ENCODE assay signal across 20 mouse cellular contexts in the genomic region with DNA sequence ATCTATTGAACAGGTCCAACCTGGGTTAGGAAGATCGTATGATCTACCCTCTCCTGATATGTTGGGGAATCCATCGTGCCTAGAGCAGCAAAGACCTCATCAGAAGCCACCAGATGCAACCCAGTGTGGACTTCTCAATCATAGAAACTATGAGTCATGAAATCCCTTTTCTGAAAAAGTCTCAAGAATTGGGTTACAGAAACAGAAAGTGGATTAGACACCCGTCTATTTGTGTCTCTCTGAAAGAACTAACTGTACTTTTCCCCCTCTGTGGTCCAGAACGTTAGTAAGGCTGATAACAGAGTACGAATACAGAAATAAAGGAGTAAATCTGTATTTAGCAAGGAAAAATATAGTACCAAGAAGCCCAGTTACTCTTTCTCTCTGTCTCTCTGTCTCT. TPM values are rescaled to one million over a fixed set of nuclear protein-coding genes. Genes with fewer than 3 reads are reported as not detected.
DNase-seq lines count a peak whose midpoint lies in the region; TF ChIP-seq lines count a peak whose summit lies in the region.
"Had no signal": no experiment of that assay in that cellular context is flagged by ENCODE, and none has a peak within 500 bp of the region (broad histone marks: within the 10 kb centered on the region; RNA-seq: fewer than 3 reads in every experiment).

No protein-coding gene starts in this region.

- TF ChIP-seq RAD21 in CH12.LX (IDR thresholded peaks at IDR 0.05; ENCODE audit: low read depth, low read length): no peak; the same call in 1 of the 2 replicates

- peak overlapping the region; percentile 9 for H3K4me2 ChIP-seq in CH12.LX (ENCODE audit: insufficient read depth, low read depth, poor library complexity, severe bottlenecking)
- H3K4me2 ChIP-seq: embryonic facial prominence, embryonic 15.5 days; heart, embryonic 13.5 days; intestine, embryonic 15.5 days had no signal

- DNase-seq in heart, adult 8-10 months (ENCODE audit: low spot score): peak; percentile 25
- DNase-seq in heart, adult 11 months: no peak
- DNase-seq in 3T3-L1 (ENCODE audit: low read depth, low spot score): peak; percentile 38
- peak; percentile 54 for DNase-seq in CH12.LX (ENCODE audit: extremely low read depth)
- peak; percentile 41 for DNase-seq in induced T-regulatory cell, adult 2 months (ENCODE audit: low read depth)
- DNase-seq in yolk sac, embryonic 10.5 days (ENCODE audit: low spot score): no peak
- DNase-seq in c-Kit-positive CD71-positive TER-119-positive erythroid progenitor cells, embryonic 14.5 days (ENCODE audit: low spot score): no peak
- DNase-seq in kidney, adult 2 months: no peak
- DNase-seq: cerebellum, adult 11 months; cerebellum, adult 8-10 months; cerebellum, postnatal 14 days; embryo, embryonic 11 days; gastrocnemius, postnatal 10 days; heart, postnatal 36 days had no signal

- no peaks in the 10 kb centered on the region for H3K36me3 ChIP-seq in CH12.LX (replicated peaks in 1 of 2; ENCODE audit: control insufficient read depth in 1 of 2, insufficient read depth in 1 of 2, low read length in 1 of 2)
- no peaks in the 10 kb centered on the region for H3K36me3 ChIP-seq in kidney, adult 2 months (ENCODE audit: control insufficient read depth, insufficient read depth, low read length)
- H3K36me3 ChIP-seq: embryonic facial prominence, embryonic 15.5 days; forebrain, embryonic 10.5 days; heart, embryonic 13.5 days; intestine, embryonic 15.5 days had no signal

- in situ Hi-C loops in CH12.LX (cut with MboI; ENCODE audit: low pct_ligation_motif_present, low pct_unique_long_range_greater_than_20kb, low sequenced_read_pairs): no loop called here

- no peaks in the 10 kb centered on the region for H3K27me3 ChIP-seq in CH12.LX (replicated peaks)
- H3K27me3 ChIP-seq in kidney, adult 2 months (replicated peaks; ENCODE audit: control insufficient read depth, insufficient read depth, low read length): no peaks in the 10 kb centered on the region
- H3K27me3 ChIP-seq: intestine, embryonic 15.5 days; Patski had no signal

- H3K9me3 ChIP-seq in CH12.LX (replicated peaks; ENCODE audit: low read length): peaks cover 2% of the 10 kb centered on the region
- H3K9me3 ChIP-seq: embryonic facial prominence, embryonic 15.5 days; forebrain, embryonic 10.5 days; heart, embryonic 13.5 days; intestine, embryonic 15.5 days had no signal

- peak; percentile 77 for TF ChIP-seq EP300 in CH12.LX (IDR thresholded peaks at IDR 0.05; ENCODE audit: low read length)

- peak overlapping the region; percentile 40; the same call in 1 of the 2 replicates for H3K9ac ChIP-seq in CH12.LX (ENCODE audit: insufficient read depth, low read depth)
- H3K9ac ChIP-seq: embryonic facial prominence, embryonic 15.5 days; heart, embryonic 13.5 days; intestine, embryonic 15.5 days had no signal

- H3K4me3 ChIP-seq in CH12.LX (replicated peaks in 1 of 3; ENCODE audit: low read depth in 2 of 3, low read length in 2 of 3, poor library complexity in 1 of 3): no peak overlapping the region
- H3K4me3 ChIP-seq in kidney, adult 2 months (ENCODE audit: insufficient read depth, low read depth, low read length): no peak overlapping the region
- H3K4me3 ChIP-seq: embryonic facial prominence, embryonic 15.5 days; erythroblast, embryonic 14.5 days; forebrain, embryonic 10.5 days; heart, embryonic 13.5 days; intestine, embryonic 15.5 days had no signal

- dilution Hi-C loops in CH12.LX (cut with MboI; ENCODE audit: extremely low pct_ligation_motif_present, extremely low pct_unique_long_range_greater_than_20kb, low sequenced_read_pairs): no loop called here

- H3K79me2 ChIP-seq in CH12.LX (replicated peaks; ENCODE audit: control insufficient read depth, extremely low read depth, insufficient read depth, poor library complexity, severe bottlenecking): no peaks in the 10 kb centered on the region

- no peak for TF ChIP-seq CTCF in CH12.LX (conservative IDR thresholded peaks at IDR 0.05 in 1 of 2, IDR thresholded peaks at IDR 0.05 in 1 of 2; ENCODE audit: low read depth in 2 of 2, low read length in 2 of 2)
- TF ChIP-seq CTCF in kidney, adult 2 months (conservative IDR thresholded peaks at IDR 0.05; ENCODE audit: insufficient read depth, insufficient read length, low read depth, low read length): no peak

- WGBS in kidney, adult 2 months: 69% methylated on average over 5 of the region's 5 CpGs

- no peak for TF ChIP-seq POLR2A in CH12.LX (IDR thresholded peaks at IDR 0.05; ENCODE audit: low read depth, low read length)
- no peak for TF ChIP-seq POLR2A in kidney, adult 2 months (IDR thresholded peaks at IDR 0.05; ENCODE audit: low read depth, low read length)

- peaks cover 2 to 15% of the 10 kb centered on the region in 2 experiments; a peak in 2 of 4 replicates for H3K4me1 ChIP-seq in CH12.LX (ENCODE audit: control insufficient read depth in 1 of 2, insufficient read depth in 2 of 2)
- H3K4me1 ChIP-seq in kidney, adult 2 months (ENCODE audit: control insufficient read depth, insufficient read depth, low read length): no peaks in the 10 kb centered on the region
- H3K4me1 ChIP-seq: heart, embryonic 13.5 days; intestine, embryonic 15.5 days had no signal

- no peak overlapping the region for H3K27ac ChIP-seq in CH12.LX (ENCODE audit: insufficient read depth, low read depth)
- H3K27ac ChIP-seq in kidney, adult 2 months (ENCODE audit: insufficient read depth, low read depth, low read length): no peak overlapping the region
- H3K27ac ChIP-seq: embryonic facial prominence, embryonic 15.5 days; forebrain, embryonic 10.5 days; heart, embryonic 13.5 days; intestine, embryonic 15.5 days had no signal

TF ChIP-seq in CH12.LX, 34 proteins besides CTCF, POLR2A, EP300 and RAD21:
- TF ChIP-seq BHLHE40 (IDR thresholded peaks at IDR 0.05; ENCODE audit: low read depth, low read length) (0 out of 2 replicates have a peak, but pooled peaks have one; percentile 8), PAX5 (IDR thresholded peaks at IDR 0.05; ENCODE audit: low read length) (no peak), IRF4 (IDR thresholded peaks at IDR 0.05; ENCODE audit: low read depth, low read length) (peak; percentile 66), TCF12 (IDR thresholded peaks at IDR 0.05; ENCODE audit: low read depth, low read length) (0 out of 2 replicates have a peak, but pooled peaks have one; percentile 18), E2F4 (IDR thresholded peaks at IDR 0.05; ENCODE audit: insufficient replicate concordance, low read depth, low read length) (no peak), MEF2A (IDR thresholded peaks at IDR 0.05; ENCODE audit: borderline replicate concordance, low read depth, low read length) (peak; percentile 79; the same call in 1 of the 2 replicates), SMC3 (IDR thresholded peaks at IDR 0.05; ENCODE audit: low read depth, low read length) (no peak), MAFK (IDR thresholded peaks at IDR 0.05; ENCODE audit: insufficient replicate concordance, low read length) (no peak), SIN3A (IDR thresholded peaks at IDR 0.05; ENCODE audit: low read length) (0 out of 2 replicates have a peak, but pooled peaks have one; percentile 11), JUN (IDR thresholded peaks at IDR 0.05; ENCODE audit: insufficient read depth, low read depth, low read length) (peak; percentile 66), JUND (conservative IDR thresholded peaks at IDR 0.05; ENCODE audit: low read depth, low read length) (peak; percentile 82), ETS1 (conservative IDR thresholded peaks at IDR 0.05; ENCODE audit: low read depth, low read length) (peak; percentile 83)
TF ChIP-seq in CH12.LX: peak in this region for 8.

RNA-seq across cellular contexts. Expression of gene Ccne1, which starts 36.3 kb away (rescaled TPM):
- total RNA-seq in heart, adult 8-10 months (2022): 1 to 10 TPM in 3 of 4 experiments, under 1 TPM in 1; 0.95 to 2.2 (median 1.7) TPM
- total RNA-seq in CH12.LX (2012; rRNA removed) (43.7 and 74.4 TPM in 2 replicates), CH12.LX (2014; rRNA removed) (70.0 and 77.8 TPM in 2 replicates)
- polyA plus RNA-seq in CH12.LX (2012; ENCODE audit: insufficient read length, low read depth): 109 and 110 TPM in 2 replicates
- 0.41 and 0.95 TPM in 2 replicates for polyA plus RNA-seq in kidney, adult 2 months (2012; rRNA removed)

RNA-seq across cellular contexts. Expression of gene Uri1, which starts 47.7 kb away (rescaled TPM):
- total RNA-seq in heart, adult 8-10 months (2022): 10 to 100 TPM; 14.2 to 25.3 (median 16.6) TPM
- 30.7 and 37.1 TPM in 2 replicates for total RNA-seq in CH12.LX (2012; rRNA removed)
- total RNA-seq in CH12.LX (2014; rRNA removed): 53.1 and 53.3 TPM in 2 replicates
- polyA plus RNA-seq in CH12.LX (2012; ENCODE audit: insufficient read length, low read depth): 41.4 and 50.1 TPM in 2 replicates
- polyA plus RNA-seq in kidney, adult 2 months (2012; rRNA removed): 6.1 and 7.1 TPM in 2 replicates

Comparison
In these comparisons a context has a peak if more than half of its experiments do, and no peak if none do; other contexts are left out.
1. DNase-seq: peak in heart, adult 8-10 months (single experiment), 3T3-L1 (single experiment), CH12.LX (single experiment) and induced T-regulatory cell, adult 2 months (single experiment); none in heart, adult 11 months (single experiment), yolk sac, embryonic 10.5 days (single experiment), c-Kit-positive CD71-positive TER-119-positive erythroid progenitor cells, embryonic 14.5 days (single experiment) and kidney, adult 2 months (single experiment).
2. RNA of gene Ccne1, which starts 36.3 kb away (total RNA-seq): 43.7 to 77.8 TPM in CH12.LX; 0.95 to 2.2 TPM in heart, adult 8-10 months; every median in the first group is over 10 times any median in the second.